Mouse (Mus musculus) liver, embryonic 12.5 days (tissue): Measurements from ENCODE around the gene Hes6. TPM values are rescaled to one million over a fixed set of nuclear protein-coding genes. Genes with fewer than 3 reads are reported as not detected.

Experiments used
- ATAC-seq: fragments of 200-750 bp; cut with Nextera tagmentation; 2 replicates; pipeline ENCODE4 v1.8.0; 2017; ENCODE audit warnings: moderate number of reproducible peaks, mild to moderate bottlenecking, moderate library complexity
- H3K27ac ChIP-seq: fragments of 300-500 bp; sonication (generic); 2 replicates; pipeline ENCODE4 v1.5.1; 2016; ENCODE audit warnings: mild to moderate bottlenecking
- H3K27me3 ChIP-seq: fragments of 300-500 bp; sonication (generic); replicated peaks from 2 replicates; pipeline ENCODE4 v1.6.1; 2016; ENCODE audit warnings: mild to moderate bottlenecking, moderate library complexity
- H3K36me3 ChIP-seq: fragments of 300-500 bp; sonication (generic); 2 replicates; pipeline ENCODE4 v1.6.1; 2016; ENCODE audit warnings: mild to moderate bottlenecking, moderate library complexity
- H3K4me1 ChIP-seq: fragments of 300-500 bp; sonication (generic); 2 replicates; pipeline ENCODE4 v1.6.1; 2016
- H3K4me2 ChIP-seq: fragments of 300-500 bp; sonication (generic); 2 replicates; pipeline ENCODE4 v1.6.1; 2016; ENCODE audit warnings: mild to moderate bottlenecking, moderate library complexity
- H3K4me3 ChIP-seq: fragments of 300-500 bp; sonication (generic); 2 replicates; pipeline ENCODE4 v1.5.1; 2016; ENCODE audit warnings: mild to moderate bottlenecking, moderate library complexity
- H3K9ac ChIP-seq: fragments of 300-500 bp; sonication (generic); 2 replicates; pipeline ENCODE4 v1.6.1; 2016; ENCODE audit warnings: mild to moderate bottlenecking, moderate library complexity
- H3K9me3 ChIP-seq: fragments of 300-500 bp; sonication (generic); replicated peaks from 2 replicates; pipeline ENCODE4 v1.6.1; 2016; ENCODE audit warnings: mild to moderate bottlenecking, moderate library complexity
- WGBS: fragments of 180-500 bp; shearing (Covaris S2); methylation state at CpG from one replicate; pipeline ENCODE4 v1.1.7; 2016; ENCODE audit not compliant: insufficient replicate concordance; 5-methylcytosine and 5-hydroxymethylcytosine counted together
- polyA plus RNA-seq: library from polyadenylated mRNA; unstranded; fragments of >200 nt; fragmentation: Nextera tagmentation; extraction: Ambion mirVana; gene quantifications from 2 replicates; pipeline ENCODE4 v1.2.1, GENCODE M21; 2016

The Hes6 gene
- polyA plus RNA-seq, result 31.9 and 32.4 TPM in 2 replicates

DNA sequence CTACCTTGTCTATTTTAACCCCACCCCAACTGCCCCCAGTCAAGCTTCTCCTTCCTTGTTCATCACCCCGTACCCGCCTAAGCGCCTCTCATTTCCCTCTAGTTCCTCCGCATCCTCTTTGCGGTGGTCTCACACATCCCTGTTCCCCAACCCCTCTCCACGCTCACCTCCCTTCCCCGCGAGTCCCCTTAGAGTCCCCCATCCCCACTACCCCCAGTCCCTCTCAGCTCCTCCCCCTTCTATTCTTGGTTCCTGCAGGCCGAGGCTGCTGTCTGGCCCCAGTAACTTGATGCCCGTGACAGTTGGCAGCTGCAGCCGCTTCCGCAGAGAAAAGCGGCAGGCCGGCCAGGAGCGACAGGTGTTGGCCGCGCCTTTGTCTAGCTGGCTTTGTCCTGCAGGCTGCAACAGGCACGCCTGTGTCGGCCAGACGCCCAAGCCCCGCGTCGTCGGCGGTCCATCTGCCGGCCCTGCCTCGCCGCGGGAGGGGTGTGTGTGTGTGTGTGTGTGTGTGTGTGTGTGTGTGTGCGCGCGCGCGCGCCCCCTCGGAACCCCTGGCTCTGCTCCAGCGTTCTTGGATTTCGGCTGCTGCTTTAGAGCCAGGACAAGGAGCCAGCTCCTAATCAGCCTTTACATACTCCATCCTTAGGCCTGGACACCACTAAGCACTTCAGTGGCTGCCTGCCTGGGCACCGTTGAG, at the start of gene Hes6:
Gene Hes6 (minus strand): TSS at position 141 of the 697 bp plus-strand sequence.
- no peak for ATAC-seq
- peak within 1 kb of the TSS; percentile 77 for H3K4me3 ChIP-seq
- peaks cover 22% of the 10 kb centered on the region for H3K27me3 ChIP-seq
- H3K9me3 ChIP-seq, result no peaks in the 10 kb centered on the region
- H3K9ac ChIP-seq, result peak within 1 kb of the TSS; percentile 81
- peak within 1 kb of the TSS; percentile 97 for H3K4me2 ChIP-seq
- H3K27ac ChIP-seq, result peak within 1 kb of the TSS; percentile 64
- peaks cover 26% of the 10 kb centered on the region for H3K4me1 ChIP-seq
- WGBS, result 3% methylated on average over 39 of the region's 39 CpGs
- H3K36me3 ChIP-seq, result peaks cover under 1% of the 10 kb centered on the region; the same call in 1 of the 2 replicates

DNA sequence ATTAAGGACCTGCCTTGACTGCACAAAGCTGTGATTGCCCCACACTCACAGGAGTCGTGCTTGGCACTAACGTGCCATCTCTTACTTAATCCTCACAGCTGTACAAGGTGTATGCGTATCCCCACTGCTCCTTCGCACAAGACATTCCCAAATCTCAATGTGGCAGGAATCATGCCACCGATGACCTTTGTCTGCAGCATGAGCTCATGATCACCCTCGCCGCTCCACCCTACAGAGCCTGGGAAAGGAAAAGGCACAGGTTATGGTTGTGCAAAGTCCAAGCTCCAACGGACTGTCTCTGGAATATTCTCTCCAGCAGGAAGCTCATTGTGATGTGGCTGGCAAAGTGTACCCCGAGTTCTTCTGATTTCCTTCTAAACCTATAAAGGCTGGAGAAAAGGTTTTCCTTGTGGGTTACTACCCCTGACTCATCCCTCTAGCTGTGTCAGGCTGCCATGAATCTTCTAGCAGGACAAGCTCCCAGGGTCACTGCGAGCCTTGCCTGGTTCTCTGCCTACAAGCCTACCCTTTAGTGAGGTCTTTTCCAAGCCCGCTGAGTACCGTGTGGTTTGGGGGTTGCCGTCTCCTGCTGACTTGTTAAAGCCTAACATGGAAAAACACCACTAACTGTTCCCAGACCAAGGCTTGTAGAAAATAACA, 49.6 kb upstream of the Hes6 start:
- Histone ChIP-seq H3K27me3 (peaks cover 8% of the 10 kb centered on the region), H3K27ac (no peak overlapping the region), H3K9ac (no peak overlapping the region), H3K4me1 (peaks cover 24% of the 10 kb centered on the region), H3K4me2 (no peak overlapping the region), H3K4me3 (no peak overlapping the region), H3K36me3 (no peaks in the 10 kb centered on the region), H3K9me3 (no peaks in the 10 kb centered on the region)
- 74% methylated on average over 13 of the region's 13 CpGs for WGBS
- no peak for ATAC-seq

DNA sequence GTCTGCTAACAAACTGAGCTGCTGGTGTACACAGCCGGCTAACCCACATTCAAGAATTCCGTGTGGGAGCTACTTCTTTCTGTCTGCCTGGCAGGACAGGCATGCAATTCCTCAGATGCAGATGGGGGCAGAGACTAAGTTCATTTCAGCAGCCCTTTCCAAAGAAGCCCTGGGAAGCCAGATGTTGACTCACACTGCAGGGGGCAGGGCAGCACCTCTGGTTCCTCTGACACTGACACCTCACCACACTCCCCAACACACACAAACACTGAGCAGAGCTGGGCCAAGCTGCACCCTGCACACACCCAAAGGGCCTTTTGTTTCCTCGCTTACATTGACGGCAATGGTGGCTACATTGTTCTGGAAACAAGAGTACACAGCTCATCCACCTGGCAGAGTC, 46.7 kb upstream of the Hes6 start:
- no peak overlapping the region for H3K9ac ChIP-seq

DNA sequence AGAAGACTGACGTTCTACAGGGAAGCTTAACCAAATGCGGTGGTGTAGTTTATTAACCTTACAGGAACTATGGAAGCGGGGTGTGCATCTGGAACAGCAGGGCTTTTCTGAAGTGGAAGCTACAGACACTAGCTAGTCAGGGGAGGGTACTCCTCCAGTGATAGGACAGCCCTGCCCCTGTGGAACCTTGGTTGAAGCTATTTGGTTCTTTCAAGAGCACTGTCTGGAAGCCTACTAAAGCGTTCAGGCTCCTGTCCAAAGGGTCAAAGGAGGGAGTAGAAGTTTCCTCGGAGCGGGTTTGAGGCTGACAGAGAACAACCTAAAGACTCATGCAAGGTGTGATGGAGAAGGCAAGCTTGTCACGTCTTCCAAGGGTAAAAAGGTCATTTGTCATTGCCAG, 46.2 kb upstream of the Hes6 start:
- H3K4me3 ChIP-seq, result peak overlapping the region; percentile 67
- WGBS, result 32% methylated on average over 7 of the region's 7 CpGs
- 0 out of 2 replicates have a peak overlapping the region, but pooled peaks have one; percentile 62 for H3K9ac ChIP-seq
- H3K27me3 ChIP-seq, result peaks cover 5% of the 10 kb centered on the region
- no peak for ATAC-seq
- peak overlapping the region; percentile 94 for H3K4me2 ChIP-seq
- no peak overlapping the region for H3K27ac ChIP-seq
- H3K4me1 ChIP-seq, result peaks cover 51% of the 10 kb centered on the region
- H3K9me3 ChIP-seq, result no peaks in the 10 kb centered on the region
- no peaks in the 10 kb centered on the region for H3K36me3 ChIP-seq

More for the DNA sequence above, 46.7 kb upstream of the Hes6 start:
- Histone ChIP-seq H3K4me3 (no peak overlapping the region), H3K27me3 (peaks cover 8% of the 10 kb centered on the region), H3K36me3 (no peaks in the 10 kb centered on the region), H3K9me3 (no peaks in the 10 kb centered on the region), H3K4me1 (peaks cover 46% of the 10 kb centered on the region), H3K27ac (no peak overlapping the region), H3K4me2 (peak overlapping the region; percentile 94)
- WGBS, result 35% methylated on average over 4 of the region's 4 CpGs
- ATAC-seq, result no peak

DNA sequence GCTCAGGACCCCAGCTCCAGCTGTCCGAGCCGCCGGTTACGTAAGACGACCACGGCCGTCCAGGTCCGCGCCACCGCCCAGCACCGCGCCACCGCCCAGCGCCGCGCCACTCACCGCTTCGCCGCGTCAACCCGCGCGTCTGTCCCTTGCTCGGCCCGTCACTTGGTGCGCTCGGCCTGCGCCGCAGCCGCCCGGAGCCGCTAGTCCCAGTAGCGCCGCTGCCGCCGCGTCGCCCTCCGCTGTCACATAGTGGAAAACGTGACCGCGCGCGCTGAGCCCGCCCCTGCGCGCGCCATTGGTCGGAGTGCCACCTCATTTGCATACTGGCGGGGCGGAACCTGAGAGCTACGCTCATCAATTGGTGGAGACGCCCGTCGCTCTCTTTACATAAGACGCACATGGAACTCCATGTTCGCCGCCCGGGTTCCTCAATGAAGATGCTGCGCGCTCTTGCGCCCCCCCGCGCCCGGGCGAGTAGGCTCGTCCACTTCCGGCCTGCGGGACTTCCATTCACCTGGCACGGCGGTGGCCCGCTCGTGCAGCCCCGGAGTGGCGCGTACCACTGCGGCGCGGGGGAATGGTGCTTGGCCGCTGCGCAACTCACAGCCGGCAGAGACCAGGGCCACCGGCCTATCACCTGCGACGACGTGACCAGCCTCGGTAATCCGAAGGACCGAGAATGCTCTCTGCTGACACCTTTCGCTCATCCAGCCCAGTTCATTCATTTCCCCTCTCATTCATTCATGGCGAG, 45.4 kb upstream of the Hes6 start, which contains the start of gene Per2:
Gene Per2 (minus strand): TSS at position 266 of the 751 bp plus-strand sequence.
- Histone ChIP-seq H3K27ac (peak within 1 kb of the TSS; percentile 67), H3K4me3 (peak within 1 kb of the TSS; percentile 67), H3K27me3 (peaks cover 3% of the 10 kb centered on the region; the same call in 1 of the 2 replicates), H3K9me3 (no peaks in the 10 kb centered on the region), H3K4me2 (peak within 1 kb of the TSS; percentile 94), H3K9ac (peak within 1 kb of the TSS; percentile 75), H3K36me3 (no peaks in the 10 kb centered on the region), H3K4me1 (peaks cover 58% of the 10 kb centered on the region)
- peak; percentile 94 for ATAC-seq
- WGBS, result under 1% methylated on average over 83 of the region's 91 CpGs

DNA sequence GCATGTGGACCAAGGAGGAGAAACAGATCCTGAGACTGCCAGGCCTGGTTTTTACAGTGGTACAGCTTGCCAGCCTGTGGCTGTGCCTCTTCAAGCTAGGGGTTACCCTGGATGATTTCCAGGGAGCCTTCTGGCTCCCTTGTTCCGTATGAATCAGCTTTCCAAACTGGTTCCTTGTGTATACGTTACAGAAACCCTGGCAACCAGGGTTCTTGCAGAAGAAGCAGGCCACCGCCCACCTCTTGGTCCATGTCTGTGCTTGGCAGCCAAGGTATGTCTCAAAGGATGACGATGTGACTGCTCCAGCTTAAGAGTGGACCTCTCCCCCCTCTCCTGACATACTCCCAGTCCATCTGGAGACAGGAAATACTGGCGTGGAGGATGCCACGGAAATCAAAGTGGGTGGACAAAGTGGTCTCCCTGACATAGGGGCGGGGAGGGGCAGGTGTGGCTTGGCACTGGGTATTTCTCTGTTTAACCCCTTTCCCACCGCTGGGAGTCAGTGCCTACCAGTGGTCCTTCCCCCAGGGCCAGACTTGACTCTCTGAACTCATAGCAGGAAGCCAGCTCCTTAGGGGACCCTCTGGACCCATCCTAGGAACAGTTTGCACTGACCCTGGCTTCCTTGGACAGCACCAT, 44.5 kb upstream of the Hes6 start:
- no peak for ATAC-seq
- H3K4me3 ChIP-seq, result peak overlapping the region; percentile 67

DNA sequence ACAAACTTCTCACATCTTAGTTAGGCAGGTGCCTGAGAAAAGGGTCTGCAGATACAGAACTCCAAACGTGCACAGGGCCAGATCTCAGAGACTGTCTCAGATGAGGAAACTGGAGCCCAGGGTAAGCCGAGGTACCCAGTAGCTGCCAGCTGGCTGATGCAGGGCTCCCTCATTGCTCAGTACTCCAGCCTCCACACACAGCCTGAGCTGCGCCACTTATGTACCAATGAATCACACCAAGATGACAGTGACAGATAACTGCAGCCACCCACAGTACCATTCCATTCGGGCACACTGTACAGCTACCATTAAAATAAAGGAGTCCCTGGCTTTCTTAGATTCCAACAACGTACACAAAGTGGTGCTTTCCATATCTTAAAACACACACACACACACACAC, 43.9 kb upstream of the Hes6 start:
- no peak for ATAC-seq
- Histone ChIP-seq H3K27ac (no peak overlapping the region), H3K27me3 (no peaks in the 10 kb centered on the region; the same call in 1 of the 2 replicates), H3K4me2 (peak overlapping the region; percentile 94), H3K36me3 (no peaks in the 10 kb centered on the region), H3K9me3 (no peaks in the 10 kb centered on the region), H3K4me3 (peak overlapping the region; percentile 67), H3K9ac (no peak overlapping the region), H3K4me1 (peaks cover 64% of the 10 kb centered on the region)
- 56% methylated on average over 5 of the region's 5 CpGs for WGBS

More for the DNA sequence above, 44.5 kb upstream of the Hes6 start:
- Histone ChIP-seq H3K4me1 (peaks cover 64% of the 10 kb centered on the region), H3K36me3 (no peaks in the 10 kb centered on the region), H3K9me3 (no peaks in the 10 kb centered on the region), H3K27ac (peak overlapping the region; percentile 67; the same call in 1 of the 2 replicates), H3K9ac (peak overlapping the region; percentile 75), H3K4me2 (peak overlapping the region; percentile 94), H3K27me3 (peaks cover 3% of the 10 kb centered on the region; the same call in 1 of the 2 replicates)
- 32% methylated on average over 8 of the region's 8 CpGs for WGBS

DNA sequence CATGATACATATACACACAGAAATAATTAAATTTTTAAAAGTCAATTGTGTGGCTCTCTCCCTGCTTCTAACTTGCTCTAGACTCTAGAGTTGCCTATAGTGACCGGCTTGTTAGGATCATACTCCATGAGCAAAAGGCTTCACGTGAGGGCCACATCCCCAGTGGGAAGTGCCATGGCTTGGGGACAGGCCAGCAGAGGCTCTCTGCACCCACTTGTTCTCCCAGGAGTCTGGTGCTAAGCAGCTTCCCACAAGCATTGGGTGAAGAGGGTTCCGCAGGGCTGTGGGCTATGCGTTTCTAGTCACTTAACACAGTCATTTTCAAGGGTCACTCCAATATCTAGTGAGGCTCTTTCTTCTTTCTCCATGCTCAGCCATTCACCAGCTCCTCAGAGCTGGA, 43.3 kb upstream of the Hes6 start:
- Histone ChIP-seq H3K27me3 (no peaks in the 10 kb centered on the region; the same call in 1 of the 2 replicates), H3K4me2 (no peak overlapping the region), H3K4me1 (peaks cover 64% of the 10 kb centered on the region), H3K36me3 (no peaks in the 10 kb centered on the region), H3K9ac (no peak overlapping the region), H3K4me3 (no peak overlapping the region), H3K9me3 (no peaks in the 10 kb centered on the region), H3K27ac (peak overlapping the region; percentile 72; the same call in 1 of the 2 replicates)
- ATAC-seq, result no peak
- 72% methylated on average over 4 of the region's 4 CpGs for WGBS

DNA sequence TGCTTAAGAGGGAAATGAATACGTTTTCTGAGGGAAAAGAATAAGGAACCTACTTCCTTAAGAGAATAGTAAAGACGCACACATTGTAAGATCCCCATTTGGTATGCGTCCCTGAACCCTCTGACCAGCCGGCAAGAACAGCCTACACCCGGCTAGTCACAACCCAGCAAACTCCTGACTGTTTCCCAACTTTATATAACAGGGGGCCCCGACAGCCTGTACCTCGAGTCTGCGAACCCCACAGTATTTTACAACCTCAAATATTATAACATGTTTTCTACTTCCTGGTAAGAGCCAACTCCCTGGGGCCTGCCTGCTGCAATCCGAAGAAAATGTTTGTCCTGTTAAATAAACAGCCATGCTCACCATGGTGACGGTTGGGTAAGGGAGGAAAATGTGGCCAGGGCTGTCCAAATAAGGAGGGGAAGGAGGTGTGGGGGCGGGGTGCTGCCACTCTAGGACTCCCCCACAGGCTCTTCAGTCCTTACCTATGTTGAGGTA, 42.5 kb upstream of the Hes6 start:
- H3K36me3 ChIP-seq, result no peaks in the 10 kb centered on the region
- H3K27me3 ChIP-seq, result no peaks in the 10 kb centered on the region; the same call in 1 of the 2 replicates
- 47% methylated on average over 11 of the region's 11 CpGs for WGBS
- peak overlapping the region; percentile 72 for H3K27ac ChIP-seq
- no peak for ATAC-seq
- peaks cover 60% of the 10 kb centered on the region for H3K4me1 ChIP-seq
- no peaks in the 10 kb centered on the region for H3K9me3 ChIP-seq
- H3K4me2 ChIP-seq, result peak overlapping the region; percentile 34
- H3K4me3 ChIP-seq, result no peak overlapping the region
- no peak overlapping the region for H3K9ac ChIP-seq

DNA sequence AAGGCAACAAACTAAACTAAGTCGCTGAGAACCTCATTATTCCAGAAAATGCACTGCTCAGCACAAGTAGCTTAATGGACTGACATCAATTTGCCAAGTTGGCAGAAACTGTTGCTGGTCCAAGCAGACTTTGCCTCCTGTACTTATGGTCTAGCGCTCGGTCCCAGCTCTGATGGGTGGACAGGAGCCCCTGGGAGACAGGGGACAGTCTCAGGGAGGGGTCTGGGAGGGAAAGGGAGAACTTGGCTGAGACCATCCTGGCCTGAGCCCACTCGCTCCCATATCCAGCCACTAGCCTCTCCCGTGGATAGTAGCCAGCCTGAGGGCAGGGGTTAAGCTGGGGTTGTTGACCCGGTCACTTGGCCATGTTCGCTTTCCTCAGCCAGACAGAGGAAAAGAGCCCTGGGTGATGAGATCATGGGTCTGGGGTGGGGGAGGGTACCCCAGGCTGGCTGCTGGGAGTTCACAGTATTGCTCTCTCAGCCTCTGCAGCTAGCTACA, 41.9 kb upstream of the Hes6 start:
- 62% methylated on average over 7 of the region's 7 CpGs for WGBS
- Histone ChIP-seq H3K27ac (peak overlapping the region; percentile 72), H3K9me3 (no peaks in the 10 kb centered on the region), H3K27me3 (no peaks in the 10 kb centered on the region; the same call in 1 of the 2 replicates), H3K4me2 (peak overlapping the region; percentile 34), H3K36me3 (no peaks in the 10 kb centered on the region), H3K4me3 (no peak overlapping the region), H3K9ac (no peak overlapping the region), H3K4me1 (peaks cover 58% of the 10 kb centered on the region)
- no peak for ATAC-seq

DNA sequence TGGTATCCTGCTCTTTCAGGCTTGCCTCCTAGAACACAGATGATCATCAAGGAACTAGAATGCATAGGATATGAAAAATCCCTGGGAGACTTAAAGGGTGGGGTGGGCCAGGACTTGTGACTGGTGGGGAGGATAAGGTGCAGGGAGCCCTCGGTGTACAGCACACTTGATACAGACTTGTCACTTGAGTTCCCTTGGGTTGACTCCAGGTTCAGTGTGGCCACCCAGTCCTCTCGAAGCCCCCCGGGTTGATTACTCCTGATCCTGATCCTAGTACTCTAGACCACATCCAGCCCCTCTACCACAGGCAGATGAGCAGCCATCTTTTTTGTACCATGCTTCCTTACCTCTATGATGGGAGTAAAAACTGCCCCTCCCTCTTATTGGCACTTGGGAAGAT, 41.1 kb upstream of the Hes6 start:
- Histone ChIP-seq H3K4me2 (no peak overlapping the region), H3K9me3 (no peaks in the 10 kb centered on the region), H3K27me3 (no peaks in the 10 kb centered on the region), H3K36me3 (peaks cover 1% of the 10 kb centered on the region), H3K9ac (no peak overlapping the region), H3K4me1 (peaks cover 50% of the 10 kb centered on the region), H3K27ac (no peak overlapping the region), H3K4me3 (no peak overlapping the region)
- ATAC-seq, result no peak
- 74% methylated on average over 3 of the region's 3 CpGs for WGBS
